Mouse (Mus musculus) midbrain, embryonic 10.5 days (tissue): ENCODE results near the gene Slc44a5. TPM values are rescaled to one million over a fixed set of nuclear protein-coding genes. Genes with fewer than 3 reads are reported as not detected.

Source experiments
- DNase-seq: peaks from one replicate; pipeline ENCODE4 v3.0.0-alpha.2; 2017; ENCODE audit warnings: low spot score
- H3K27ac ChIP-seq: fragments of 300-500 bp; sonication (generic); replicated peaks from 2 replicates; pipeline ENCODE4 v1.5.1; 2016; ENCODE audit warnings: mild to moderate bottlenecking
- H3K27me3 ChIP-seq: fragments of 300-500 bp; sonication (generic); 2 replicates; pipeline ENCODE4 v1.6.1; 2016; ENCODE audit warnings: low read depth, mild to moderate bottlenecking; ENCODE audit not compliant: poor library complexity, severe bottlenecking
- H3K36me3 ChIP-seq: fragments of 300-500 bp; sonication (generic); 2 replicates; pipeline ENCODE4 v1.6.1; 2016; ENCODE audit warnings: mild to moderate bottlenecking, moderate library complexity
- H3K4me1 ChIP-seq: fragments of 300-500 bp; sonication (generic); 2 replicates; pipeline ENCODE4 v1.6.1; 2016
- H3K4me3 ChIP-seq: fragments of 300-500 bp; sonication (generic); 2 replicates; pipeline ENCODE4 v1.5.1; 2016; ENCODE audit warnings: mild to moderate bottlenecking, moderate library complexity
- H3K9me3 ChIP-seq: fragments of 300-500 bp; sonication (generic); replicated peaks from 2 replicates; pipeline ENCODE4 v1.6.1; 2016; ENCODE audit warnings: mild to moderate bottlenecking
- WGBS: fragments of 180-500 bp; shearing (Covaris S2); methylation state at CpG from one replicate; pipeline ENCODE4 v1.1.7; 2016; 5-methylcytosine and 5-hydroxymethylcytosine counted together
- polyA plus RNA-seq: library from polyadenylated mRNA; unstranded; fragments of >200 nt; fragmentation: Nextera tagmentation; extraction: Ambion mirVana; gene quantifications from 2 replicates; pipeline ENCODE4 v1.2.1, GENCODE M21; 2016

The Slc44a5 gene
- polyA plus RNA-seq, 1 experiment from 2014 or later: 3.6 TPM

- H3K4me3 ChIP-seq: no peak overlapping the region
- no peaks in the 10 kb centered on the region for H3K27me3 ChIP-seq
- no peaks in the 10 kb centered on the region; the same call in 1 of the 2 replicates for H3K9me3 ChIP-seq
- H3K36me3 ChIP-seq: no peaks in the 10 kb centered on the region
- WGBS: 74% methylated on average over 4 of the region's 4 CpGs
- H3K27ac ChIP-seq: no peak overlapping the region
- H3K4me1 ChIP-seq: peaks cover 23% of the 10 kb centered on the region
- DNase-seq: no peak
These were observed 26.0 kb upstream of the Slc44a5 start for GRCm38 (mm10) chr3:153947271-153947670.

GRCm38 (mm10) chr3:153948176-153948575, 25.1 kb upstream of the Slc44a5 start:
- no peaks in the 10 kb centered on the region for H3K36me3 ChIP-seq
- no peaks in the 10 kb centered on the region for H3K27me3 ChIP-seq
- H3K4me3 ChIP-seq: no peak overlapping the region
- H3K27ac ChIP-seq: no peak overlapping the region
- no peak for DNase-seq
- H3K4me1 ChIP-seq: peaks cover 15% of the 10 kb centered on the region
- WGBS: 76% methylated on average over 2 of the region's 2 CpGs
- H3K9me3 ChIP-seq: no peaks in the 10 kb centered on the region; the same call in 1 of the 2 replicates

- Histone ChIP-seq H3K27ac (no peak overlapping the region), H3K4me1 (no peaks in the 10 kb centered on the region), H3K36me3 (no peaks in the 10 kb centered on the region), H3K4me3 (no peak overlapping the region), H3K27me3 (no peaks in the 10 kb centered on the region), H3K9me3 (no peaks in the 10 kb centered on the region)
- 94% methylated on average over 5 of the region's 5 CpGs for WGBS
- no peak for DNase-seq
These were observed 15.3 kb upstream of the Slc44a5 start for GRCm38 (mm10) chr3:153957916-153958315.

GRCm38 (mm10) chr3:153959035-153959730, 14.1 kb upstream of the Slc44a5 start:
- H3K4me1 ChIP-seq: no peaks in the 10 kb centered on the region
- no peak for DNase-seq
- no peaks in the 10 kb centered on the region for H3K27me3 ChIP-seq
- H3K36me3 ChIP-seq: no peaks in the 10 kb centered on the region
- H3K9me3 ChIP-seq: peaks cover under 1% of the 10 kb centered on the region; the same call in 1 of the 2 replicates
- H3K4me3 ChIP-seq: no peak overlapping the region
- 91% methylated on average over 1 of the region's 1 CpGs for WGBS
- H3K27ac ChIP-seq: no peak overlapping the region

- Histone ChIP-seq H3K9me3 (peaks cover 4% of the 10 kb centered on the region; the same call in 1 of the 2 replicates), H3K4me3 (no peak overlapping the region), H3K27ac (no peak overlapping the region), H3K36me3 (no peaks in the 10 kb centered on the region), H3K27me3 (no peaks in the 10 kb centered on the region), H3K4me1 (no peaks in the 10 kb centered on the region)
- DNase-seq: no peak
- WGBS: 84% methylated on average over 9 of the region's 9 CpGs
These were observed 13.5 kb upstream of the Slc44a5 start for GRCm38 (mm10) chr3:153959731-153960207.

- no peaks in the 10 kb centered on the region for H3K27me3 ChIP-seq
- H3K36me3 ChIP-seq: no peaks in the 10 kb centered on the region
- no peak for DNase-seq
- H3K4me1 ChIP-seq: no peaks in the 10 kb centered on the region
- H3K4me3 ChIP-seq: no peak overlapping the region
- no peak overlapping the region for H3K27ac ChIP-seq
- 82% methylated on average over 2 of the region's 2 CpGs for WGBS
- H3K9me3 ChIP-seq: peaks cover 4% of the 10 kb centered on the region; the same call in 1 of the 2 replicates
These were observed 12.4 kb upstream of the Slc44a5 start for GRCm38 (mm10) chr3:153960884-153961283.

GRCm38 (mm10) chr3:153961632-153962389, 11.4 kb upstream of the Slc44a5 start:
- Histone ChIP-seq H3K4me3 (no peak overlapping the region), H3K27ac (no peak overlapping the region), H3K36me3 (no peaks in the 10 kb centered on the region), H3K4me1 (no peaks in the 10 kb centered on the region), H3K9me3 (peaks cover 4% of the 10 kb centered on the region; the same call in 1 of the 2 replicates), H3K27me3 (no peaks in the 10 kb centered on the region)
- WGBS: 69% methylated on average over 6 of the region's 6 CpGs
- DNase-seq: peak; percentile 25

GRCm38 (mm10) chr3:153967447-153967846, 5.8 kb upstream of the Slc44a5 start:
- Histone ChIP-seq H3K4me3 (no peak overlapping the region), H3K36me3 (no peaks in the 10 kb centered on the region), H3K27ac (no peak overlapping the region), H3K9me3 (peaks cover 8% of the 10 kb centered on the region), H3K27me3 (peaks cover 19% of the 10 kb centered on the region), H3K4me1 (no peaks in the 10 kb centered on the region)
- no peak for DNase-seq
- WGBS: 90% methylated on average over 5 of the region's 5 CpGs

- Histone ChIP-seq H3K4me1 (peaks cover 8% of the 10 kb centered on the region), H3K36me3 (no peaks in the 10 kb centered on the region), H3K27ac (no peak overlapping the region), H3K4me3 (no peak overlapping the region), H3K27me3 (peaks cover 30% of the 10 kb centered on the region), H3K9me3 (peaks cover 8% of the 10 kb centered on the region)
- WGBS: 33% methylated on average over 4 of the region's 4 CpGs
- DNase-seq: peak; percentile 62
These were observed 4.7 kb upstream of the Slc44a5 start for GRCm38 (mm10) chr3:153968549-153968948.

GRCm38 (mm10) chr3:153969451-153969850, 3.8 kb upstream of the Slc44a5 start:
- H3K4me1 ChIP-seq: peaks cover 17% of the 10 kb centered on the region
- H3K27me3 ChIP-seq: peaks cover 39% of the 10 kb centered on the region
- no peak for DNase-seq
- WGBS: 86% methylated on average over 4 of the region's 4 CpGs
- H3K36me3 ChIP-seq: no peaks in the 10 kb centered on the region
- H3K4me3 ChIP-seq: no peak overlapping the region
- H3K27ac ChIP-seq: no peak overlapping the region
- peaks cover 4% of the 10 kb centered on the region for H3K9me3 ChIP-seq

- H3K27ac ChIP-seq: peak overlapping the region; percentile 83
- H3K9me3 ChIP-seq: peaks cover 4% of the 10 kb centered on the region; the same call in 1 of the 2 replicates
- DNase-seq: peak; percentile 40
- no peaks in the 10 kb centered on the region for H3K36me3 ChIP-seq
- 3% methylated on average over 21 of the region's 21 CpGs for WGBS
- peak overlapping the region; percentile 66 for H3K4me3 ChIP-seq
- H3K27me3 ChIP-seq: peaks cover 60% of the 10 kb centered on the region
- peaks cover 31% of the 10 kb centered on the region for H3K4me1 ChIP-seq
These were observed 919 bp downstream of the Slc44a5 start for GRCm38 (mm10) chr3:153973949-153974760.

- peaks cover 60% of the 10 kb centered on the region for H3K27me3 ChIP-seq
- H3K36me3 ChIP-seq: no peaks in the 10 kb centered on the region
- H3K27ac ChIP-seq: no peak overlapping the region
- DNase-seq: peak; percentile 36
- no peaks in the 10 kb centered on the region for H3K9me3 ChIP-seq
- peak overlapping the region; percentile 66; the same call in 1 of the 2 replicates for H3K4me3 ChIP-seq
- H3K4me1 ChIP-seq: peaks cover 31% of the 10 kb centered on the region
- 4% methylated on average over 6 of the region's 6 CpGs for WGBS
These were observed 1.8 kb downstream of the Slc44a5 start for GRCm38 (mm10) chr3:153975060-153975459.
